Mouse (Mus musculus) left cerebral cortex, adult 11 months (tissue): Measurements from ENCODE around the gene Zfp945.
"Not testable (repeated sequence)": the region's sequence is repeated elsewhere in the genome, so short reads cannot be mapped to it uniquely, and the experiment has no call there.

Source experiments
- DNase-seq: peaks from one replicate; pipeline ENCODE4 v3.0.0; 2022; ENCODE audit warnings: low spot score

Zfp945 gene

DNA sequence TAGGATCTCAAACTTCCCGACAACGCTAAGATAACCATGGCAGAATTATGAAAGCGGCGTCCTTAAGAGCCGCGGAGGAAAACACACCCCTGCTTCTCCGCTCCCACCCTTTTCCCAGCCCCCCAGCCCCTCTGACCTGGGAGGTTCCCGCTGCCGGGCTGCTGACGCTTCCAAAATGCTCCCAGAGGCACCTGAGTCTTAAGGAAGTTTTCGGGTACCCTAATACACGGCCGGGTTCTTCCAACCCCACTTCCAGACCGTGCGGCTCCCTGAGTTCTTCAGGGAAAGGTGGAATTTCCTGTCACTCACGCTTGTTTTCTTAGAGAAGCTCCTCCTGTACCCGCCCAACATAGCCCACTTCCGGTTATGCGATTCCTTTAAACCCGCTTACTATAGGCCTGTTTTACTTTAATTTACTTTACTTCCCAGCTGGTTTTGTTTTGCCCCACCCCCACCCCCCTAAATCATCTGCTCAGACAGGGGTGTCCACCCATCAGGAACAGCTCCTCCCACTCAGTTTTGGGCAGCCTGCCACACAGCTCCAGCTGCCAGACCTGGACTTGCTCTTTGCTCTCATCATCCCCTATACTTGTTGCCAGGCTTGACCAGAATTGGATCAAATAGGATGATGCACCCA, at the start of gene Zfp945:
TSS of gene Zfp945 (minus strand) at position 290 of the 637 bp plus-strand sequence.
- peak; percentile 44 for DNase-seq

DNA sequence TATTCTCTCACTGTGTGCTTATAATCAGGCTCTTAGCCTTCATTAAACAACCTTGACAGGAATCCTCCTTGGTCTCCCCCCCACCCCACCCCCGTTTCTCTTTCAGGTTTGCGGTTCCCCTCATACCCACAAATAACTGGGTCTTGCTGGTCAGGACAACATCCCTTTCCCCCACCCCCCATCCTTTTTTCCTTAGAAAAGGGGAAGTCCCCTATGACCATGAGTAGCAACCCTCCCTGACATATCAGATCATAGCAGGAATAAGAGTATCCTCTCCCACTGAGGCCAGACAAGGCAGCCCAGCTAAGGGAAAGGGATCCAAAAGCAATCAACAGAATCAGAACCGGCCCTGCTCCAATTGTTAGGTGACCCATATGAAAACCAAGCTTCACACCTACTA, 21.4 kb upstream of the Zfp945 start:
- no peak for DNase-seq

DNA sequence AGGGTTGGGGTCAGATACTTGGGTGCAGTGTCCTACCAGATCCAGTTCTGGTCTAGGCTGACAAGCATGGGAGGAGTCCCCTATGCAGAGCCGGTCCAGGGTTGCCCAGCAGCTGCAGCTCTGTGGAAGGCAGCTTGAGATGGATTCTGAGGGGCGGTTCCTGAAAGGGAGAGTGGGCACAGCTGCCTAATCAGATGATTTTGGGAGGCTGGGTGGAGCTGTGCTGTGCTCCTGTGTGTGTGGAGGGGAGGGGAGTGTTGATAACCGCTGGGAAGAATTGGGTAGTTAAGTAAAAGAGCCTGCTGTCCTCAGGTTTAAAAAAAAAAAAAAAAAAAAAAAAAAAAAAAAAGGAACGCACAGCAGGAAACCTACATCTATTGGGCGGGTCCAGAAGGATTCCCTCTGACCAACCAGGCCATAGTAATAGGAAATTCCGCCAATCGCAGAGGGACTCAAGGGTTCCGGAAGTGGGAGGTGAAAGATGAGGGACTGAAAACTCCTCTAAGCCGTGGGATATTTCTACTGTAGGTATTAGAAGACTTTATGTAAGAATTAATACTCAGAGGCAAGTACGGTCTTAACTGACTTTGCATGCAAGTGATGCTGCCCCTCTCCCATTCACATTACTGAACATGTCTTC, 17.2 kb upstream of the Zfp945 start:
- no peak for DNase-seq

DNA sequence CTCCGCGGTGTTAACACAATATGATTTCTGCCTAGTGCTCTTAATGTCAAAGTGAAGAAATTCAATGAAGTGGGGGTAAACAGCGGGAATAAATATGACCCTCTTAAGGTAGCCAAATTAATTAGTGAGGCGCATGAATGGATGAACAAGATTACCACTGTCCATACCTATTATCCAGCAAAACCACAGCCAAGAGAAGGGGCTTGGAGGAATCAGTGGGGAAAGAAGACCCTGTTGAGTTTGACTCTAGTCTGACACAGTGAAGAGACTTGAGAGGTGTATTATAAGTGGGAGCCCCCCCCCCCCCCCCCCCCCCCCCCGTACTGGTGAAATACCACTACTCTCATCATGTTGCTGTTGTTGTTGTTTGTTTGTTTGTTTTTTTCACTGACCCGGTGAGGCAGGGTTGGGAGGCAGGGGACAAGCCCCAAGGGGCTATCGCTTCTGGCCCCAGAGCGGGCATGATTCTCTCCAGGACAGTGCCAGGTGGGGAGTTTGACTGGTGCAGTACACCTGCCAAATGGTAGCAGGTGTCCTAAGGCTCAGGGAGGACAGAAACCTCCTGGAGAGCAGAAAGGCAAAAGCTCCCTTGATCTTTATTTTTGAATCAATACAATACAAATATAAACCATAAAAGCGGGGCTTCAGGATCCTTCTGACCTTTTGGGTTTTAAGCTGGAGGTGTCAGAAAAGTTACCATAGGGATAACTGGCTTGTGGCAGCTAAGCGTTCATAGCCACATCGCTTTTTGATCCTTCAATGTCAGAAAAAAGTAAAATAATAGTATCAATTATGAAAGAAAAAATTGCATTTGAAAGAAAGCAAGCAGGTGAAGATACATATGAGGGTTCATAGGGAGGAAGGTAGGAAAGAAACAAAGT, 10.7 kb upstream of the Zfp945 start:
- DNase-seq = no peak

DNA sequence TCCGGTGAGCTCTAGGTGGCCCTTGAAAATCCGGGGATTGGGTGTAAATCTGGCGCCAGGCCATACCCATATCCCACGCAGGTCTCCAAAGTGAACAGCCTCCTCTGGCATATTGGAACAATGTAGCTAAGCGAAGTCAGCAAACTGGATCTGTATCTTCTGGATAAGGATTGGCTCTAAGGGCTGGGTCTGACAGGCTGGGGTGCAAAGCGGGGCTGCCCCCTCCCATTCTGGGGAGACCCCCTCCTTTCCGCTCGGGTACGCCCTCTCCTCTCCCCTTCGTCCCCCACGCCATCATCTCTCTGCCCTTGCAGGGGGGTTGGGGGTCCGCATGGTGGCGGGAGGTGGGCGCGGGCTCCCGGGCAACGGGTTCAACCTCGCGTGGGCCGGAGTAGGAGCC, 9.4 kb upstream of the Zfp945 start:
- DNase-seq = no peak

DNA sequence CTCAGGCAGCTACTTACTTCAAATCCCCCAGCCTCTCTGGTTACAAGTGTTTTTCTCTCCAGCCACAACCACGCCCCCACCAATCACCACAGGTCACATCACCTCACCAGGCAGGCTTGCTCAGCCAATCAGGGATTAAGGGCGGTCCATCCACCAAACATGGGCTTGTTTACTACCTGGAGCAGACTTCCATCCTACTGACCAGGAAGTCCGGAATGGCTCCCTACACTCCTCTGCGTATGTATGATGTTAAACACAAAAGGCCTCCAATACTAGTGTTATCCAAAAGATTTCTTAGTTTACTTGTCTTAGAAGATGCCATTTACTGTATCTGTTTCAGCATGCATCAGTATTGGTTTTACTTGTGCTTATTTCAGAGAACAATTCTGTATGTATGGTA, 8.6 kb upstream of the Zfp945 start:
- not testable (repeated sequence) for DNase-seq

DNA sequence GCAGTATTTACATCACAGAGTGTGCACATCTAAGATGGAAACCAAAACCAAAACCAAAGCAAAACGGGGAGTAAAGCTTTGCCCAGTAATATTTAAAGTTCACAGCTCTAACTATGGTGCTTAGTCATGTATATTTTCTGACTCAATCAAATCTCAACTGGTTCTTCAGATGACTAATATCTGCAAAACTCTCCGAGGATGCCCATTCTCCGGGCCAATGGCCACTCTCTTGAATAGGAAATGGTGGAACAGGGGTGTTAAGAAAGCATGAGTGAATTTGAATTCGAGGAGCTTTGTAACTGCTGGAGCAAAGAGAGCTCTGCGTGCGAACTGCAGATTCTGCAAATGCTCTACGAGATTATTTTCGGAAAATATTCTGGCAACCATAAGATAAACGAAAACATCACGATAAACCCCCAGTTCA, 501 bp downstream of the Zfp945 start:
- no peak for DNase-seq

DNA sequence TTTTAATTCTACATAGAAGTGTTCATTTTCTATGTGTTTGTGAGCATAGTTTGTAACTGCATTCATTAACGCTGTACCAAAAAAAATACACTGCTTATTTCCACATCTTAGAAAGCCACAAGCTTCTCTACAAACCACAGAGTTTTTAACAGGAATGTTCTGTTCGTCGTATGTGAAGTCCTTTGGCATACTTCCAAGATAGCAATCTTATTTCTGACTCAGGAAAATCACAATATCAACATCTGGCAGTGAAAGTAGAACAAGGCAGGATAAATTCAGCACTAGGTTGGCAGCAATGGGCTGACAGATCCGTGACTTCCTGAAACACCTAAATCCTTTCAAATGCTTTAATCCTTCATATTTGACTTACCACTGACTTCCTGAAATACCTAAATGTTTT, 45.8 kb downstream of the Zfp945 start:
- no peak for DNase-seq

DNA sequence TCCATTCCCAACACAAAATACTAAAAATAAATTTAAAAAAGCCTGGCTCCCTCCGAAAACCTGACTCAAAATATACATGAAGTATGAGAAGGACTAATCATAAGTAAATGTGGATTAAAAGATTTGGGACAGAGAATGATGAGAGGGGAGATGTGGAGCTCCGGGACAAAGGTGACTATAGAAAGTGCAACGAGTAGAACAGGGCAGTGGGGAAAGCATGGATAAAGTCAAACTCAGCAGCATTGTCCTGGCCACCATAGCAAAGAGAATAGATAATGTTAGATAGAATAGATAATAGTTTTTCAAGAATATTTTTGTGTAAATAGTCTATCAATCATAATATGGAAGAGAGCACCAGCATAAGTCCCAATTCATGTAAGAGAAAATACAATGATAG, 48.7 kb downstream of the Zfp945 start:
- DNase-seq = no peak

DNA sequence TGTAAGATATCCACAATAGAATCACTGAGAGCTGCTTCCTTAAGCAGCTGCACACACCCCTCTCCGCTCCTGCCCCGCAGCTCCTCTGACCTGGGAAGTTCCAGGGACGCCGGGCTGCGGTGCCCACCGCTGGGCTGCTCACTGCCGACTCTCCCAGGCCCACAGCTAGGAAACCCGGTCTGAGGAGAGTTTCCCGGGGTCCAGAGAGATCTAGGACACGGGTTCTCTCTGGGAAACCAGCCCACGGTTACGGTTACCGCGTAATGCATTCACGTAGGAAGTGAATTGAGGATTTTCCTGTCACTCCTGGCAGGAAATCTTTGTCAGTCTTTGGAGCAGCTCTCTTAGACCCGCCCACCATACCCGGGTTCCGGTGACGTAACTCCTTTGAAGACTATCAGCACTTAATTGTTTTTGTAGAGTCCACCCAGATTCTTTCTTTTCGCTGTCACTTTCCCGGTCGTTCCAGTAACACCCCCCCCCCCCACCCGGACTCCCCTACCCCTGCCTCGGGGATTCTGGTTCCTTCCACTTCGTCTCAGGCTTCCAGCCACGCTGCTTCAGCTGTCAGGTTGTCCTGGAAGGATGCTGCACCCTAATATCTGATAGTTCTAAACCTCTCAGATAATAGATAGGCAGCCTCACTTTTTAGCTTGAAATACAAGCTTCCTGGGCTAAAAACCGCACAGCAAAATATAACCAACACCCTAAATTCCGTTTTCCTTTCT, 49.3 kb downstream of the Zfp945 start:
- peak; percentile 55 for DNase-seq

DNA sequence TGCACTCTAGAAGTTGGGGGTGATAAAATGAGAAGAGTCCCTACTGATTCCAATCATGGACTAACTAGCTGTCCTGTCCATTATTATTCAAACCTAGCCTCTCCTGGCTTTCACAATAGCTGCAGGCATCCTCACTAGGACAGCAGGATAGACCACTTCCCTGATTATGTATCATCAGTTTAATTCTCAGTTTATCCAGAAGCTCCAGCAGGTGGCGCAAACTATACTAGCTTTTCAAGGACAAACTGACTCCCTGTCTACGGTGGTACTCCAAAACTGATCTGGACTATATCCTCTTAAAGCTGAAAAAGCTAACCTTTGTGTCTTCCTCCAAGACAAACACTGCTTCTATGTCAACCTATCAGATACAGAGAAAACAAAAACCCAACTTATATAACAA, 67.2 kb downstream of the Zfp945 start:
- DNase-seq = no peak
